Mouse (Mus musculus) liver, adult 2 months (tissue): Measurements from ENCODE around the gene Macf1. TPM values are rescaled to one million over a fixed set of nuclear protein-coding genes. Genes with fewer than 3 reads are reported as not detected.

Experiments used
- DNase-seq: peaks from one replicate; pipeline ENCODE4 v3.0.0-alpha.2; 2011; ENCODE audit warnings: low read depth, low spot score; ENCODE audit errors: extremely low read depth
- H3K27ac ChIP-seq: fragments of 200-500 bp; replicated peaks from 2 replicates; pipeline ENCODE4 v1.5.1; 2012; ENCODE audit warnings: low read depth, mild to moderate bottlenecking, control low read depth, inconsistent platforms, low read length; ENCODE audit not compliant: insufficient read depth
- H3K27me3 ChIP-seq: fragments of 200-500 bp; 2 replicates; pipeline ENCODE4 v1.6.1; 2012; ENCODE audit warnings: mild to moderate bottlenecking, moderate library complexity, low read length, inconsistent platforms; ENCODE audit not compliant: control insufficient read depth, insufficient read depth
- H3K36me3 ChIP-seq: fragments of 200-500 bp; 2 replicates; pipeline ENCODE4 v1.6.1; 2012; ENCODE audit warnings: low read length, inconsistent platforms; ENCODE audit not compliant: control insufficient read depth, insufficient read depth
- H3K4me1 ChIP-seq: fragments of 200-500 bp; 2 replicates; pipeline ENCODE4 v1.6.1; 2011; ENCODE audit warnings: low read length; ENCODE audit not compliant: control insufficient read depth, insufficient read depth
- H3K4me3 ChIP-seq: fragments of 200-500 bp; 2 replicates; pipeline ENCODE4 v1.5.1; 2011; ENCODE audit warnings: low read depth, mild to moderate bottlenecking, control low read depth, low read length, moderate library complexity; ENCODE audit not compliant: insufficient read depth
- H3K79me2 ChIP-seq: fragments of 200-500 bp; 2 replicates; pipeline ENCODE4 v1.6.1; 2012; ENCODE audit warnings: inconsistent platforms, mild to moderate bottlenecking, low read length, moderate library complexity; ENCODE audit not compliant: control insufficient read depth, insufficient read depth
- H3K9ac ChIP-seq: fragments of 200-500 bp; 2 replicates; pipeline ENCODE4 v1.6.1; 2012; ENCODE audit warnings: low read depth, mild to moderate bottlenecking, control low read depth, inconsistent platforms, low read length
- CTCF ChIP-seq: fragments of 200-500 bp; IDR thresholded peaks from 2 replicates; pipeline ENCODE4 v1.5.1; 2011; ENCODE audit warnings: low read depth, low read length, control low read depth
- POLR2A ChIP-seq: fragments of 200-500 bp; IDR thresholded peaks from 2 replicates; pipeline ENCODE4 v1.6.1; 2011; ENCODE audit warnings: low read length, control low read depth; ENCODE audit not compliant: insufficient read depth; ENCODE audit errors: extremely low read depth
- WGBS: fragments of 180-500 bp; shearing (Covaris S2); methylation state at CpG from one replicate; pipeline ENCODE4 v1.1.7; 2018; 5-methylcytosine and 5-hydroxymethylcytosine counted together
- polyA plus RNA-seq: library from polyadenylated mRNA; depleted of rRNA; stranded (reverse); fragments of >200 nt; gene quantifications from 2 replicates; pipeline ENCODE4 v1.2.3, GENCODE M21; 2012
- total RNA-seq: library from RNA; depleted of rRNA; stranded (reverse); fragments of >200 nt; gene quantifications from 2 replicates; pipeline ENCODE4 v1.2.3, GENCODE M21; 2014

The Macf1 gene
- total and polyA plus RNA-seq, 2 experiments: 16.6 to 70.7 TPM

GRCm38 (mm10) chr4:123649131-123649530 lies 35.0 kb downstream of the Macf1 start:
- WGBS: 83% methylated on average over 6 of the region's 6 CpGs
- Histone ChIP-seq H3K27me3 (no peaks in the 10 kb centered on the region), H3K27ac (no peak overlapping the region), H3K9ac (no peak overlapping the region), H3K4me1 (peaks cover 11% of the 10 kb centered on the region), H3K4me3 (no peak overlapping the region), H3K36me3 (no peaks in the 10 kb centered on the region), H3K79me2 (peaks cover 17% of the 10 kb centered on the region)
- TF ChIP-seq POLR2A (no peak), CTCF (0 out of 2 replicates have a peak, but pooled peaks have one; percentile 1)
- DNase-seq: no peak

DNA sequence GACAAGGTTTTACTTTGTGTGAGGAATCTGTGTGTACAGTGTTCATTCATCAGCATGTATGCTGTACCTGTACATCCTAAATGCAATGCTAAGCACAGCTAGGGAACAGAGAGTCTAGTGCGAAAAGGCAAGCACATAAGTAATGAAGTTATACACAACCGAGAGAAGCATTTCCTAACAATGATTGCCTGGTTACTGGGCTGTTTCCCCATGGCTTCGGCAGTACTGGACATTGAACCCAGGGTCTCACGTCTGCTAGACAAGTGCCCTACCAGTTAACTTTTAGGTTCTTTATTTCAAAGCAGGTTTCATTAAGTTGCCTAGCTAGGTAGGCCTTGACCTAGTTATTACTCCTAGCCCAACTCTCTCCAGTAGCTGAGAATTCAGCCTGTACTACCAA lies 36.5 kb downstream of the Macf1 start:
- TF ChIP-seq POLR2A (no peak), CTCF (no peak)
- WGBS: 39% methylated on average over 4 of the region's 4 CpGs
- no peaks in the 10 kb centered on the region for H3K27me3 ChIP-seq
- H3K9ac ChIP-seq: no peak overlapping the region
- no peaks in the 10 kb centered on the region for H3K36me3 ChIP-seq
- H3K79me2 ChIP-seq: peaks cover 25% of the 10 kb centered on the region
- no peak overlapping the region for H3K4me3 ChIP-seq
- H3K4me1 ChIP-seq: peaks cover 11% of the 10 kb centered on the region
- DNase-seq: peak; percentile 34
- H3K27ac ChIP-seq: no peak overlapping the region

GRCm38 (mm10) chr4:123647109-123647508 lies 37.1 kb downstream of the Macf1 start:
- WGBS: 13% methylated on average over 2 of the region's 2 CpGs
- H3K79me2 ChIP-seq: peaks cover 22% of the 10 kb centered on the region; the same call in 1 of the 2 replicates
- H3K27ac ChIP-seq: no peak overlapping the region
- peak; percentile 69 for DNase-seq
- TF ChIP-seq POLR2A (no peak), CTCF (no peak)
- H3K36me3 ChIP-seq: no peaks in the 10 kb centered on the region
- H3K4me1 ChIP-seq: peaks cover 8% of the 10 kb centered on the region
- H3K4me3 ChIP-seq: no peak overlapping the region
- H3K27me3 ChIP-seq: no peaks in the 10 kb centered on the region
- no peak overlapping the region for H3K9ac ChIP-seq

- Histone ChIP-seq H3K27ac (no peak overlapping the region), H3K4me1 (peaks cover 7% of the 10 kb centered on the region), H3K4me3 (no peak overlapping the region), H3K27me3 (no peaks in the 10 kb centered on the region), H3K79me2 (peaks cover 16% of the 10 kb centered on the region; the same call in 1 of the 2 replicates), H3K36me3 (no peaks in the 10 kb centered on the region), H3K9ac (no peak overlapping the region)
- TF ChIP-seq POLR2A: no peak
- no peak for TF ChIP-seq CTCF
- DNase-seq: peak; percentile 69
- WGBS: 41% methylated on average over 3 of the region's 3 CpGs
These were observed 38.8 kb downstream of the Macf1 start for GRCm38 (mm10) chr4:123645246-123645845.

GRCm38 (mm10) chr4:123643561-123643960 lies 40.6 kb downstream of the Macf1 start:
- TF ChIP-seq POLR2A: no peak
- no peak for TF ChIP-seq CTCF
- WGBS: 60% methylated on average over 6 of the region's 6 CpGs
- Histone ChIP-seq H3K36me3 (no peaks in the 10 kb centered on the region), H3K79me2 (peaks cover 18% of the 10 kb centered on the region; the same call in 1 of the 2 replicates), H3K27me3 (no peaks in the 10 kb centered on the region), H3K4me1 (peaks cover 7% of the 10 kb centered on the region), H3K27ac (no peak overlapping the region), H3K4me3 (no peak overlapping the region), H3K9ac (no peak overlapping the region)
- DNase-seq: no peak

GRCm38 (mm10) chr4:123642877-123643276 lies 41.3 kb downstream of the Macf1 start:
- Histone ChIP-seq H3K4me1 (peaks cover 7% of the 10 kb centered on the region), H3K36me3 (no peaks in the 10 kb centered on the region), H3K27ac (no peak overlapping the region), H3K4me3 (no peak overlapping the region), H3K9ac (no peak overlapping the region), H3K27me3 (no peaks in the 10 kb centered on the region), H3K79me2 (peaks cover 21% of the 10 kb centered on the region; the same call in 1 of the 2 replicates)
- TF ChIP-seq CTCF (no peak), POLR2A (no peak)
- no peak for DNase-seq
- WGBS: 68% methylated on average over 5 of the region's 5 CpGs
